Mouse (Mus musculus) midbrain, postnatal 0 days (tissue): ENCODE measurements at regions not wholly inside any gene's neighbourhood (a gene's known extent, or its start where the extent isn't known, plus 50 kb on each side); places are given as distances from the start of the nearest gene placed in this dataset.
"Not testable (repeated sequence)": the region's sequence is repeated elsewhere in the genome, so short reads cannot be mapped to it uniquely, and the experiment has no call there.

ENCODE experiments used
- ATAC-seq: fragments of 200-750 bp; cut with Nextera tagmentation; 2 replicates; pipeline ENCODE4 v1.8.0; 2017; ENCODE audit warnings: moderate number of reproducible peaks, mild to moderate bottlenecking, moderate TSS enrichment, moderate library complexity; ENCODE audit not compliant: low FRiP score
- DNase-seq: peaks from one replicate; pipeline ENCODE4 v3.0.0-alpha.2; 2015; ENCODE audit warnings: low spot score
- H3K27ac ChIP-seq: fragments of 300-500 bp; sonication (generic); 2 replicates; pipeline ENCODE4 v1.5.1; 2014; ENCODE audit warnings: low read depth, mild to moderate bottlenecking, low read length, mixed read lengths
- H3K27me3 ChIP-seq: fragments of 300-500 bp; sonication (generic); 2 replicates; pipeline ENCODE4 v1.6.1; 2014; ENCODE audit warnings: low read length, control low read depth, mixed read lengths; ENCODE audit not compliant: insufficient read depth
- H3K36me3 ChIP-seq: fragments of 300-500 bp; sonication (generic); 2 replicates; pipeline ENCODE4 v1.6.1; 2014; ENCODE audit warnings: low read length, control low read depth, mixed read lengths; ENCODE audit not compliant: insufficient read depth
- H3K4me1 ChIP-seq: fragments of 300-500 bp; sonication (generic); 2 replicates; pipeline ENCODE4 v1.6.1; 2014; ENCODE audit warnings: mild to moderate bottlenecking, control low read depth, antibody characterized with exemption, low read length, mixed read lengths; ENCODE audit not compliant: insufficient read depth
- H3K4me2 ChIP-seq: fragments of 300-500 bp; sonication (generic); 2 replicates; pipeline ENCODE4 v1.6.1; 2014; ENCODE audit warnings: low read depth, mild to moderate bottlenecking, low read length, mixed read lengths; ENCODE audit not compliant: poor library complexity, severe bottlenecking
- H3K4me3 ChIP-seq: fragments of 300-500 bp; sonication (generic); 2 replicates; pipeline ENCODE4 v1.5.1; 2014; ENCODE audit warnings: low read depth, mild to moderate bottlenecking, low read length, moderate library complexity
- H3K9ac ChIP-seq: fragments of 300-500 bp; sonication (generic); replicated peaks from 2 replicates; pipeline ENCODE4 v1.6.1; 2014; ENCODE audit warnings: mild to moderate bottlenecking, low read length, moderate library complexity, mixed read lengths; ENCODE audit not compliant: poor library complexity, severe bottlenecking
- H3K9me3 ChIP-seq: fragments of 300-500 bp; sonication (generic); 2 replicates; pipeline ENCODE4 v1.6.1; 2016; ENCODE audit warnings: low read length, control low read depth
- CTCF ChIP-seq: IDR thresholded peaks from 2 replicates; pipeline ENCODE4 v1.5.1; 2016; ENCODE audit warnings: antibody characterized with exemption, mild to moderate bottlenecking
- WGBS: fragments of 180-500 bp; shearing (Covaris S2); extraction: QIAGEN DNeasy Blood & Tissue Kit; methylation state at CpG from one replicate; pipeline ENCODE4 v1.1.7; 2014; 5-methylcytosine and 5-hydroxymethylcytosine counted together

- DNase-seq, result no peak
- H3K36me3 ChIP-seq, result no peaks in the 10 kb centered on the region
- WGBS, result 68% methylated on average over 5 of the region's 5 CpGs
- no peak overlapping the region for H3K9ac ChIP-seq
- ATAC-seq, result no peak
- H3K4me1 ChIP-seq, result no peaks in the 10 kb centered on the region
- H3K4me3 ChIP-seq, result no peak overlapping the region
- H3K27me3 ChIP-seq, result no peaks in the 10 kb centered on the region
- H3K4me2 ChIP-seq, result no peak overlapping the region
- TF ChIP-seq CTCF, result no peak
- no peaks in the 10 kb centered on the region for H3K9me3 ChIP-seq
- H3K27ac ChIP-seq, result no peak overlapping the region
Measured at GRCm38 (mm10) chr11:15981547-15981946, 276.0 kb upstream of the Vstm2a start.

- Histone ChIP-seq H3K27ac (no peak overlapping the region; the same call in 1 of the 2 replicates), H3K4me1 (no peaks in the 10 kb centered on the region), H3K4me2 (no peak overlapping the region), H3K9me3 (no peaks in the 10 kb centered on the region), H3K27me3 (no peaks in the 10 kb centered on the region), H3K36me3 (no peaks in the 10 kb centered on the region), H3K9ac (no peak overlapping the region), H3K4me3 (no peak overlapping the region)
- no peak for TF ChIP-seq CTCF
- DNase-seq, result peak; percentile 7
- 61% methylated on average over 4 of the region's 4 CpGs for WGBS
- ATAC-seq, result no peak
Measured at GRCm38 (mm10) chr11:15984517-15984916, 273.0 kb upstream of the Vstm2a start.

- H3K27me3 ChIP-seq, H3K4me3 ChIP-seq, H3K9me3 ChIP-seq, H3K4me1 ChIP-seq, H3K36me3 ChIP-seq, ATAC-seq, DNase-seq, H3K4me2 ChIP-seq, H3K9ac ChIP-seq, H3K27ac ChIP-seq: not testable (repeated sequence)
- WGBS, result 89% methylated on average over 2 of the region's 2 CpGs
Measured at GRCm38 (mm10) chr11:15996421-15996820, 261.1 kb upstream of the Vstm2a start.

- DNase-seq, result no peak
- no peak for ATAC-seq
- Histone ChIP-seq H3K36me3 (no peaks in the 10 kb centered on the region), H3K9me3 (no peaks in the 10 kb centered on the region), H3K4me3 (no peak overlapping the region), H3K27ac (no peak overlapping the region), H3K4me2 (no peak overlapping the region), H3K9ac (no peak overlapping the region), H3K4me1 (no peaks in the 10 kb centered on the region), H3K27me3 (no peaks in the 10 kb centered on the region)
- TF ChIP-seq CTCF, result no peak
- WGBS, result 89% methylated on average over 2 of the region's 2 CpGs
Measured at GRCm38 (mm10) chr11:16001953-16002352, 255.6 kb upstream of the Vstm2a start.
